Mouse (Mus musculus) right cerebral cortex, postnatal 10 days (tissue): ENCODE results near the gene Mpp3.
A peak's percentile ranks its signal among the peaks of the same experiment; 100 is the strongest.
"Not testable (repeated sequence)": the region's sequence is repeated elsewhere in the genome, so short reads cannot be mapped to it uniquely, and the experiment has no call there.

Source experiments
- DNase-seq, 2 experiments: peaks; one replicate each; pipeline ENCODE4 v3.0.0; 2021; ENCODE audit warnings: low spot score in 2 of 2

Gene Mpp3

DNA sequence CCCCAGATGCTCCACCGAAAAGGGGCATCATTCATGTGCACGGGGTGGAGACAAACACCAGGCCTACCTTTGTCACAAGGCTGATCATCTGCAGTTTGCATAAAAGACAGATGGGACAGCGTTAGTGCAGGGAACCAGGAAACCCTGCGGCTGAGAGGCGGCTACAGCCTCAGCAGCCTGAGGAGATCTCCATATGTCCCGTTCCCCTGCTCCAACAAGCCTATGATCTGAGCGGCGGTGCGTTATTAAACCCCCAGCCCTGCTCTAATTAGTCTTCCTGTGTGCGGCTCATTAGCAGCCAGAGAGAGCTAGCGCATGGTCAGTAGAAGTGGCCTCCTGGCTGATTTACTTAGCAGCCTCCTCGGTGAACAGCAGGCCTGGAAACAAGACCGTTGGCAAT lies 18.1 kb downstream of the Mpp3 start:
- DNase-seq = no peak

DNA sequence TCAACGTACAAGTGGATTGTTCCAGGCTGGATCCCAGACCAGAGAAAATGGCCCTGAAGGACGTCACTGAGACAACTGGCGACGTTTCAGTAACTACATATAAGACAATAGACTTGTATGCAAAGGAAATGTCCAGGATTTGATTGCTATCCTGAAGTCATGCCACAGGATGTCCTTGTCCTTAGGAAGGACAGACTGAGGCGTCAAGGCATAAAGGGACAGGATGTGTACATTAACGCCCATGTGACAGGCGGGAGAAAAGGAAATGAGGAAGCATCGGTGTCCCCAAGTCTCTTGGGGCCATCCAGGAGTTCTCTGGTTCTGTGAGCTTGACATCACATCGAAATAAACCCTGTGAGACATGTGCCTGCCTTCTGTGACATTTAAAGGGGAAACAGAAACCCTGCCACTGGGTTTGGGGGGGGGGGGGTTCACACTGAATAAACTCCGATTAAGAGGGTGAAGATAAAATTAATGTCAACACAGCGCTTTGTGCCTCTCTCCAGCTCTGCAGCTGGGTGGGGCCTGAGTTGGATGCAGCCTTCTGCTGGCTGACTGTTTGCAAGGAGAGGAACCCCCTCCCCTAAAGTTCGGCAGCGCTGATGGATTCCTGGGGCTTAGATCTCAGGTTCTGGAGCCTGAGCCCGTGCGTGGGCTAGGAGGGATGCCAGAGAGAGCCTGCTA lies 19.2 kb downstream of the Mpp3 start:
- DNase-seq = no peak

- no peak for DNase-seq
These were observed 19.9 kb downstream of the Mpp3 start for GRCm38 (mm10) chr11:102008372-102008771.

- no peak for DNase-seq
These were observed 21.6 kb downstream of the Mpp3 start for GRCm38 (mm10) chr11:102006688-102007087.

DNA sequence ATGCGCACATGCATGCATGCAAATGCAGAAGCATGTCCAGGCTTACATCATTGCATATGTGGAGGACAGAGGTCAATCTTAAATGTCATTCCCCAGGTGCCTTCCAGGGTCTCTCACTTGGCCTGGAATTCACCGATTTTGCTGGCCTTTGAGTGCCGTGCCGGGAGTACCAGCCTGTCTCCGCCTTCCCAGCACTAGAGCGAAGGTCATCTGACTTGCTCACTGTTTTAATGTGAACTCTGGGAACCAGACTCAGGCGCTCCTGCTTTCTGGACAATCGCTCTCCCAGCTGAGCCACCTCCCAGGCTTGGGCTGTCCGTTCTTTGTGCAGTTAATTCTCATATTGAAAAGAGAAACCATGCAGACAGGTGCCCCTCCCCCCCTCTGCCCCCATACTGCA lies 22.0 kb downstream of the Mpp3 start:
- DNase-seq = no peak

DNA sequence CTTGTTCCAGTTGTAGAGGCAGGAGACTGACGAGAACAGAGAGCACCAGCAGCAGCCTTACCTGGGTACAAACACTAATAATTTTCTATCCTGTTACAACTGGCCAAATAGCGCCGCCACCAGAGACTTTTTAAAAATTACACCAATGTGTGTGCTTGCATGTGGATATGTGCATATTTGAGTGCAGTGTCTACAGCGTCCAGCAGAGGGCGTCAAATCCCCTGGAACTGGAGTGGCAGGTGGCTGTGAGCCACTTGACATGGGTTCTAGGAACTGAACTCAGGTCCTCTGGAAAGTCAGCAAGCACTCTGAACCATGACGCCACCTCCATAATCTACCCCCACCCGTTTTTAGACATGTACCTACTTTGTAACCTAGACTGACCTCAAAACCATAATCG lies 24.0 kb downstream of the Mpp3 start:
- no peak for DNase-seq

GRCm38 (mm10) chr11:101999466-101999865 lies 28.8 kb downstream of the Mpp3 start:
- DNase-seq = no peak

DNA sequence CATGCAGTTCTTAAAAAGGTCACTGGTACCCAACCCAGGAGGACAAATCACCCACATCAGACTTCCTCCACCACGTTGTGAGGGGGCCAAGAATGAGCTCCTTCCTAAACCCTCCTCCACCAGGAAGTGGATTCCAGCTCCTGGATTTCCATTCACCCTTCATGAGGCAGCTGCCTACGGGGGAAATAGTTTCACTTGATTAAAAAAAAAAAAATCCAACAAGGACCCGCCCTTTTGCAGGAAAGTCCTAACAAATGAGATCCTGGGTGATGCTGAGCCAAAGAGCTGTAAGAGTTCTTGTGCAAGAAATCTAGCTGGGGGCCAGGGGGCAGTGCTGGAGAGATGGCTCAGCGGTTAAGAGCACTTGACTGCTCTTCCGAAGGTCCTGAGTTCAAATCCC lies 30.0 kb downstream of the Mpp3 start:
- no peak for DNase-seq

- DNase-seq = no peak
These were observed 32.3 kb downstream of the Mpp3 start for GRCm38 (mm10) chr11:101995938-101996337.

GRCm38 (mm10) chr11:101994100-101994499 lies 34.2 kb downstream of the Mpp3 start:
- no peak for DNase-seq

DNA sequence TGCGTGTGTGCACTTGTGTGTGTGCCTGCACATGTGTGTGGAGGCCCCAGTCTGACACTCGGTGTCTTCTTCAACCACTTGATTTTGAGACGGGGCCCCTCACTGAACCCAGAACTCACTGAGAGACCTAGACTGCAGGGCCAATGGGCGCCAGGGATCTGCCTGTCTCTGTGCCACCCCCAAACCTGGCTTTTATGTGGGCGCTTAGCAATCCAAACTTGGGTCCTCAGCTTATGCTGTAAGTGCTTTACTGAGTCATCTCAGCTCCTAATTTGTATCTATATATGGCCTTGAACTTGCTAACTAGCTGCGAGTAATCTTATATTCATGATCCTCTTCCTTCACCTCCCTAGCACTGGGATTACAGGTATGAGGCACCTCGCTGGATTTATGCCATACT lies 35.9 kb downstream of the Mpp3 start:
- no peak for DNase-seq

GRCm38 (mm10) chr11:101991813-101992212 lies 36.4 kb downstream of the Mpp3 start:
- DNase-seq = no peak

DNA sequence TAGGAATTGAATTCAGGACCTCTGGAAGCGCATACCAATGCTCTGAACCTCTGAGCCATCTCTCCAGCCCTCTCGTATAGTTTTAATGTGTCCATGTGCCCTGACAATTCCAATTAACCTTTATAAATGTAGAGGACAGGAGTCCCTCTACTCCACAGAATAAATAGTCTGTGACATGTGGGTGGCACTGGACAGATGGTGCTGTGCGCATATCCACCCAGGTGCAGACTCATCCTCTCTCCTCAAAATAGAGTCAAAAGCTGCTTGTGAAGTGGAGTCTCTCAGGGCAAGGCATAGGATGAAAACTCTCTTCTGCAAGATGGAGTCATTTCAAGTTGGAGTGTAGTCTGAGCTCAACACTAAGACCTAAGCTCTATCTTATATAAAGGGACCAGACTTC lies 38.0 kb downstream of the Mpp3 start:
- no peak for DNase-seq

GRCm38 (mm10) chr11:101986913-101987312 lies 41.3 kb downstream of the Mpp3 start, which contains the start of gene Dusp3:
Gene Dusp3 (minus strand): TSS chr11:101987013.
- DNase-seq = no peak

DNA sequence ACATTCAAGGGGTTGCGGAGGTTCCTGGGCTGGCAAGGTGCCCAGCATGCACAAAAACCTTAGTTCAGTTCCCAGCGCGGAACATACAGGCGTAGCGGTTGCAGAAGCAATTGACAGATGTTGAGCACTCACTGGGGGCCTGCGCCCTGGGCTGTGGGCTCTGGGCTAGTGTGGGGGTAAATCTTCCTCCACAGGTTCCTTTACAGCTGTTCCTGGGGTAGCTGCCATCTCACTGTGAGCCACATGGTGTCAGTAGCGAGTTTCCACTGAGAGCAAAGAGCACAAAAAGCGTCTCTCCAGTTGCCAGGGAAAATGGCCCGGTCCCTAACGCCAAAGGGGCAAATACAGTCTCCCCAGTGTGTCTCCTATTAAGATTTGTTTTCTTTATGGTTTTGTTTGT lies 42.3 kb downstream of the Mpp3 start:
- DNase-seq = peak; percentile 88 to 92

GRCm38 (mm10) chr11:101985450-101985849 lies 42.8 kb downstream of the Mpp3 start:
- not testable (repeated sequence) for DNase-seq

DNA sequence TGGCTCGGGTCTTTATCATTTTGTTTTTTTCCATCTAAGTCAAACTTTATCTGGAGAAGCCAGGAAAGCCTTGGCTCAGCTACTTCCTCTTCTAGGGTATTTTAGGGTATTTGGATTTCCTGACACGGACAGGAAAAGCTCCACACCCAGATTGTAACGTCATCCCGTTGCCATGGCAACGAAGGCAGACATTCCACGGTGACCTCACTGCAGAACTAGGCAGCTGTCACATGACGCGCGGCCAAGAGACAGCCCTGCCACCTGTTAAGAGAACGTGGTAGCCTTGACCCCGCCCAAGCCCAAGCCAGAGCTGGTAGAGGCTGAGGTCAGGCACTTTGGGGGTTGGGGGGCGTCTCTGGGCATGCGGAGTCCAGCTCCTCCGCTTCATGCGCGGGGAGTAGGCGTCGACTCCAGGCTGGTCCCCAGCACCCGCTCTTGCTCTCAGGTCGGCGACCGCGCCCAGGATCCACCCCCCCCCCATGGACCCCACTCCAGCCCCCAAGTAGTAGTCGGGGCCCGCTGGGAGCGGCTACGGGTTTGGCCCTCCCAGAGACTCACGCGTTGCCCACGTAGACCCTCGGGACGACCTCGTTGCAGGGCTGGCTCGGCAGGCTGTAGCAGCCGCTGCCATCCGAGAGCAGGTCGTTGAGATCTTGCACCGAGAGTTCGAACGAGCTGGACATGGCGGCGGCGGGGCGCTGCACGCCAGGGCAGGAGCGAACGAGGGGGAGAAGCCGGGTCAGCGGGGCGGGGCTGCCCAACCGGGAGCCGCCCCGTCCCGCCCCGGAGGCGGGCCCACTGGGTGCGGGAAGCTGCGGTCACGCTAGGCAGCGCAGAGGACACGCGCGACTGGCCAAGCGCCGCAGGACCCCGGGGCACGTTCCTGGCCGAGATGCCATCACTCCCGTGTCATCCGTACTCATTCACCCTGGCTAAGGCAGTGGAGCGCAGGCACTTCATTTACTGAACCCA lies 43.9 kb downstream of the Mpp3 start, which contains the start of gene Cfap97d1:
Gene Cfap97d1, plus strand, starts transcription at position 226 of the 972 bp plus-strand sequence.
- DNase-seq = peak; percentile 97 to 99

GRCm38 (mm10) chr11:101983431-101983921 lies 44.8 kb downstream of the Mpp3 start:
- DNase-seq = no peak

DNA sequence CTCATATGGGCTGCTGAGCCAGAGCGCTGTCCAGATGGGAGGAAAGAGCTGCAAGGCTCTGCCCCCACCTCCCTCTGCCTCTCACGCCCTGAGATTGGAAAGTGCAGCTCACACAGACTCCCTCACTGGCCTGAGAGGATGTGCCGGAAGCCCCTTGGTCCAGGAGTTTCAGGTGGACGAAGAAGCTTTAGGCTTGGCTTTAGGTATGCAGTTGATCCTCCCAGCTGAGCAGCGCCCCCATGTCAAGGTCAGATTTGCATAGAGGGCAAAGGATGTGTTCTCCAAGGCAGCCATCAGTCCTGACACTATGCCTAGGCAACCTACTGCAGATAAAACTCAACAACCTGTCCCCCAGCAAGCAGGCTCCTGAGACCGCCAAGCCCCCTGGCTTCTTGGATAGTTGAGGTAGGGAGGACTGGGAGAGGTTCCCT lies 45.3 kb downstream of the Mpp3 start:
- DNase-seq = no peak

DNA sequence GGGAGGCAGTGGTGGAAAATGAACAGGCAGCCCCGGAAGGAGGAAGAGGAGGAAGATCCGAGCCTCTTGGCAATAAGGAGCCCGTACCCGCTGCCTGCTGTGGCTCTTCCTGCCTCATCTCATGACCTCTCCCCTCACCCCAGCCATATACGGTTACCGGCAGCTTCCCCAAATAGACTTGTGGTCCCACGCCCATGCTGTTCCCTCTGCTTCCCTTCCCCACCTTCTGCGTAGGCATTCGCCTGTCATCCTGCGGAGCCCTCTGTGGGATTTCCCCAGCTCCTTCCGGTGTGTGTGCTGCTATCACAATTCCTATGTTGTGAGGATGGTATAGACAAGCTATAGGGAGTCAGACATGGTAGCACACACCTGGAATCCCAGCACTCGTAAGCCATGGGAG lies 46.4 kb downstream of the Mpp3 start:
- no peak for DNase-seq

DNA sequence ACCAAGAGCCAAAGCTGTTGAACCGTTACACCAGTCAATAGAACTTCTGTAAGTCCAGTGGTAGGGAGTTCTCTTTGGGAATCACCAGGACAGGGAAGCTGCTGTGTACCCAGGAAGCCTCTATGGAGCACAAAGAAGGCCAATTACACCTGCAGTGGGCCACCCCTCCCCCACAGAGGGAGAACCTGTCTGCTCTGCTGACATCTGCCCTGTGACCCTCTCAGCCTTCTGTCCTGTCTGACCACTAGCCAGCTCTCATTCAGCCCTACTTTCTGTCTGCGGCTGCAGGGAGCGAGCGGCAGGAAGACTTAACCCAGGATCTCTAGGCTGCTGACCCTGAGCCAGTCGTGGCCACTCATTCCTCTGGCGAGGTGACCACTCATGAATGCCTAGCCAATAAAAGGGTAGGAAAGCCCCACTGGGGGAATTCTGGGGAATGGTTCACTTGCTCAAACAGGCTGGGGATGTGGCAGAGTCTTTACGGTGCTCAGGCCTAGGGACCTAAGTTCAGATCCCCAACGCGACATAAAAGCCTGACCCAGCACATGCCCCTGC lies 47.6 kb downstream of the Mpp3 start:
- no peak for DNase-seq

- DNase-seq = no peak
These were observed 49.1 kb downstream of the Mpp3 start for GRCm38 (mm10) chr11:101979140-101979539.
